Mouse (Mus musculus) thymus, adult 2 months (tissue): ENCODE data around the gene Spats1. TPM values are rescaled to one million over a fixed set of nuclear protein-coding genes. Genes with fewer than 3 reads are reported as not detected.

Source experiments
- DNase-seq: peaks from one replicate; pipeline ENCODE4 v3.0.0; 2021
- H3K27ac ChIP-seq: fragments of 200-500 bp; 2 replicates; pipeline ENCODE4 v1.5.1; 2012; ENCODE audit warnings: low read length, control low read depth; ENCODE audit not compliant: control insufficient read depth, insufficient read depth
- H3K27me3 ChIP-seq: fragments of 200-500 bp; 2 replicates; pipeline ENCODE4 v1.6.1; 2012; ENCODE audit warnings: mild to moderate bottlenecking, low read length, moderate library complexity, mixed read lengths; ENCODE audit not compliant: control insufficient read depth, insufficient read depth
- H3K36me3 ChIP-seq: fragments of 200-500 bp; 2 replicates; pipeline ENCODE4 v1.6.1; 2012; ENCODE audit warnings: mild to moderate bottlenecking, low read length, moderate library complexity; ENCODE audit not compliant: control insufficient read depth, insufficient read depth
- H3K4me1 ChIP-seq: fragments of 200-500 bp; replicated peaks from 2 replicates; pipeline ENCODE4 v1.6.1; 2012; ENCODE audit warnings: low read length; ENCODE audit not compliant: control insufficient read depth, insufficient read depth
- H3K4me3 ChIP-seq: fragments of 200-500 bp; 2 replicates; pipeline ENCODE4 v1.5.1; 2012; ENCODE audit warnings: mild to moderate bottlenecking, low read length, control low read depth, moderate library complexity; ENCODE audit not compliant: control insufficient read depth, insufficient read depth
- CTCF ChIP-seq: fragments of 200-500 bp; IDR thresholded peaks from 2 replicates; pipeline ENCODE4 v1.5.1; 2012; ENCODE audit warnings: mild to moderate bottlenecking, control low read depth, low read length, moderate library complexity, borderline replicate concordance; ENCODE audit not compliant: control insufficient read depth, poor library complexity, insufficient read depth; ENCODE audit errors: extremely low read depth
- POLR2A ChIP-seq: fragments of 200-500 bp; IDR thresholded peaks from 2 replicates; pipeline ENCODE4 v1.6.1; 2012; ENCODE audit warnings: mild to moderate bottlenecking, low read length, control low read depth, moderate library complexity; ENCODE audit not compliant: control insufficient read depth, poor library complexity, insufficient read depth; ENCODE audit errors: extremely low read depth
- WGBS: fragments of 180-500 bp; shearing (Covaris S2); methylation state at CpG from one replicate; pipeline ENCODE4 v1.1.7; 2018; 5-methylcytosine and 5-hydroxymethylcytosine counted together
- polyA plus RNA-seq: library from polyadenylated mRNA; depleted of rRNA; stranded (reverse); fragments of >200 nt; gene quantifications from 2 replicates; pipeline ENCODE4 v1.2.3, GENCODE M21; 2012; rRNA removed

The Spats1 gene
- polyA plus RNA-seq, 1 experiment, result 0.30 TPM

GRCm38 (mm10) chr17:45393765-45394164 is 81.5 kb downstream of the Spats1 start:
- no peak for DNase-seq
- Histone ChIP-seq H3K4me3 (no peak overlapping the region), H3K4me1 (no peaks in the 10 kb centered on the region), H3K36me3 (peaks cover 37% of the 10 kb centered on the region), H3K27ac (no peak overlapping the region), H3K27me3 (no peaks in the 10 kb centered on the region)
- TF ChIP-seq CTCF (no peak), POLR2A (no peak)
- WGBS, result 96% methylated on average over 3 of the region's 3 CpGs

Other genes starting within 250 kb of the Spats1 start
- 14.3 and 17.4 TPM in 2 replicates for gene Cdc5l, start 41.7 kb downstream of the Spats1 start, polyA plus RNA-seq
- 70.9 and 78.7 TPM in 2 replicates for gene Aars2, start 31.4 kb upstream of the Spats1 start, polyA plus RNA-seq
- gene Tcte1, start 48.0 kb upstream of the Spats1 start, polyA plus RNA-seq, result 0.87 and 1.2 TPM in 2 replicates
- gene Tmem151b, start 74.3 kb upstream of the Spats1 start, polyA plus RNA-seq, result 44.6 and 65.5 TPM in 2 replicates
- 64.5 and 77.4 TPM in 2 replicates for gene Nfkbie, start 80.3 kb upstream of the Spats1 start, polyA plus RNA-seq
- 135 and 137 TPM in 2 replicates for gene Slc35b2, start 88.5 kb upstream of the Spats1 start, polyA plus RNA-seq
- 455 and 506 TPM in 2 replicates for gene Hsp90ab1, start 97.9 kb upstream of the Spats1 start, polyA plus RNA-seq
- gene Slc29a1, start 124.2 kb upstream of the Spats1 start, polyA plus RNA-seq, result 358 and 385 TPM in 2 replicates
- gene Mymx, start 126.7 kb upstream of the Spats1 start, polyA plus RNA-seq, result 0.61 and 1.3 TPM in 2 replicates
- 0.09 and 0.11 TPM in 2 replicates for gene Capn11, start 183.9 kb upstream of the Spats1 start, polyA plus RNA-seq
- 164 and 173 TPM in 2 replicates for gene Mrpl14, start 210.9 kb upstream of the Spats1 start, polyA plus RNA-seq
- gene Tmem63b, start 211.5 kb upstream of the Spats1 start, polyA plus RNA-seq, result 119 TPM in 2 replicates